Mouse (Mus musculus) liver, embryonic 13.5 days (tissue): Measurements from ENCODE around the gene Ess2. TPM values are rescaled to one million over a fixed set of nuclear protein-coding genes. Genes with fewer than 3 reads are reported as not detected.

Experiments
- ATAC-seq: fragments of 200-750 bp; cut with Nextera tagmentation; 2 replicates; pipeline ENCODE4 v1.8.0; 2017; ENCODE audit warnings: low read depth, mild to moderate bottlenecking, moderate number of reproducible peaks, moderate library complexity
- DNase-seq: peaks from one replicate; pipeline ENCODE4 v3.0.0; 2022
- H3K27ac ChIP-seq: fragments of 300-500 bp; sonication (generic); 2 replicates; pipeline ENCODE4 v1.5.1; 2015; ENCODE audit warnings: moderate library complexity, mild to moderate bottlenecking, inconsistent platforms
- H3K27me3 ChIP-seq: fragments of 300-500 bp; sonication (generic); 2 replicates; pipeline ENCODE4 v1.6.1; 2015; ENCODE audit warnings: mild to moderate bottlenecking, inconsistent platforms
- H3K36me3 ChIP-seq: fragments of 300-500 bp; sonication (generic); 2 replicates; pipeline ENCODE4 v1.6.1; 2015; ENCODE audit warnings: mild to moderate bottlenecking, inconsistent platforms
- H3K4me1 ChIP-seq: fragments of 300-500 bp; sonication (generic); replicated peaks from 2 replicates; pipeline ENCODE4 v1.6.1; 2015; ENCODE audit warnings: inconsistent platforms
- H3K4me2 ChIP-seq: fragments of 300-500 bp; sonication (generic); 2 replicates; pipeline ENCODE4 v1.6.1; 2015; ENCODE audit warnings: inconsistent platforms, mild to moderate bottlenecking, moderate library complexity
- H3K4me3 ChIP-seq: fragments of 300-500 bp; sonication (generic); replicated peaks from 2 replicates; pipeline ENCODE4 v1.5.1; 2015; ENCODE audit warnings: mild to moderate bottlenecking, inconsistent platforms
- H3K9ac ChIP-seq: fragments of 300-500 bp; sonication (generic); 2 replicates; pipeline ENCODE4 v1.6.1; 2015; ENCODE audit warnings: mild to moderate bottlenecking, inconsistent platforms
- H3K9me3 ChIP-seq: fragments of 300-500 bp; sonication (generic); replicated peaks from 2 replicates; pipeline ENCODE4 v1.6.1; 2016; ENCODE audit warnings: inconsistent platforms
- WGBS: fragments of 180-500 bp; shearing (Covaris S2); methylation state at CpG from one replicate; pipeline ENCODE4 v1.1.7; 2015; ENCODE audit not compliant: insufficient replicate concordance; 5-methylcytosine and 5-hydroxymethylcytosine counted together
- polyA plus RNA-seq: library from polyadenylated mRNA; unstranded; fragments of >200 nt; fragmentation: Nextera tagmentation; extraction: Ambion mirVana; gene quantifications from 2 replicates; pipeline ENCODE4 v1.2.1, GENCODE M21; 2015

Gene Ess2
- polyA plus RNA-seq, 1 experiment from 2014 or later = 11.8 TPM

DNA sequence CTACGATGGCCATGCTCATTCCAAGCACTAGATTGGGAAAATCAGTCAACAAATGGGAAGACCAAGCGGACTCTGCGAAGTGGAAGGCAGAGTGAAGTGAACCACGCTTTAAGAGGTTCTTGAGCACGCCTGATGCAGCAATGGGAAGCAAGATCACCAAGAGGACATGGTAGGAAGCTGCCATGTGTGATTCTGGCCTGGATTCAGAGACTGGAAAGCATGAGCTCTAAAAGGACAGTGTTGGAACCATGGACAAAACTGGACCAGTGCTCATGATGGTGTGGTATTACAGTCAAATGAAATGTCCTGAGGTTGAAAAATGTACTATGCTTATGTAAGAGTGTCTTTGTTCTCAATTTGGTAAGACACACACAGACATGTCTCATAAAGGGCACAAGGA lies 59.8 kb downstream of the Ess2 start:
- no peaks in the 10 kb centered on the region for H3K27me3 ChIP-seq
- no peaks in the 10 kb centered on the region for H3K4me1 ChIP-seq
- no peak overlapping the region for H3K4me3 ChIP-seq
- H3K36me3 ChIP-seq = peaks cover 85% of the 10 kb centered on the region
- WGBS = 85% methylated on average over 5 of the region's 5 CpGs
- no peak overlapping the region for H3K27ac ChIP-seq
- H3K4me2 ChIP-seq = no peak overlapping the region
- no peaks in the 10 kb centered on the region for H3K9me3 ChIP-seq
- H3K9ac ChIP-seq = no peak overlapping the region
- DNase-seq = no peak
- no peak for ATAC-seq

Other genes with a start within 250 kb of the Ess2 start
- gene Med15, start 178.5 kb downstream of the Ess2 start, polyA plus RNA-seq = 15.8 and 20.2 TPM in 2 replicates
- 14.3 TPM in 2 replicates for gene Klhl22, start 151.7 kb downstream of the Ess2 start, polyA plus RNA-seq
- gene Scarf2, start 114.1 kb downstream of the Ess2 start, polyA plus RNA-seq = 1.0 TPM in 2 replicates
- not detected in 2 replicates for gene B830017H08Rik, start 78.2 kb downstream of the Ess2 start, polyA plus RNA-seq
- gene Car15, start 73.0 kb downstream of the Ess2 start, polyA plus RNA-seq = 0.54 and 0.59 TPM in 2 replicates
- gene Gm20518, start 19.7 kb downstream of the Ess2 start, polyA plus RNA-seq = 0.05 and 0.08 TPM in 2 replicates
- not detected in 2 replicates for gene Tssk1, start 17.1 kb downstream of the Ess2 start, polyA plus RNA-seq
- gene Dgcr2, start 12.8 kb downstream of the Ess2 start, polyA plus RNA-seq = 18.6 and 20.7 TPM in 2 replicates
- not detected in 2 replicates for gene Tssk2, start 12.7 kb downstream of the Ess2 start, polyA plus RNA-seq
- gene Gsc2, start 3.7 kb upstream of the Ess2 start, polyA plus RNA-seq = not detected in 2 replicates
- 78.6 and 83.0 TPM in 2 replicates for gene Slc25a1, start 16.9 kb upstream of the Ess2 start, polyA plus RNA-seq
- 0.30 TPM in 1 of 2 replicates, not detected in the other for gene Vpreb2, start 69.1 kb upstream of the Ess2 start, polyA plus RNA-seq
- gene Dgcr6, start 141.5 kb upstream of the Ess2 start, polyA plus RNA-seq = 29.0 and 29.1 TPM in 2 replicates
- gene Prodh, start 178.9 kb upstream of the Ess2 start, polyA plus RNA-seq = 5.2 and 5.9 TPM in 2 replicates
- 0.33 and 0.56 TPM in 2 replicates for gene Rtn4r, start 216.3 kb upstream of the Ess2 start, polyA plus RNA-seq